Mouse (Mus musculus): ENCODE results near the gene Eif3f.

Eif3f gene

GRCm38 (mm10) chr7:108933794-108934731 lies at the start of gene Eif3f:
TSS of gene Eif3f (plus strand) at chr7:108934417.
- DNase-seq (ENCODE audit: low spot score), result peak; percentile 97

GRCm38 (mm10) chr7:108884906-108885305 lies 49.3 kb upstream of the Eif3f start, which contains the start of gene Olfr518:
TSS of gene Olfr518 (minus strand) at chr7:108885006.
- no peak for DNase-seq (ENCODE audit: low spot score)

DNA sequence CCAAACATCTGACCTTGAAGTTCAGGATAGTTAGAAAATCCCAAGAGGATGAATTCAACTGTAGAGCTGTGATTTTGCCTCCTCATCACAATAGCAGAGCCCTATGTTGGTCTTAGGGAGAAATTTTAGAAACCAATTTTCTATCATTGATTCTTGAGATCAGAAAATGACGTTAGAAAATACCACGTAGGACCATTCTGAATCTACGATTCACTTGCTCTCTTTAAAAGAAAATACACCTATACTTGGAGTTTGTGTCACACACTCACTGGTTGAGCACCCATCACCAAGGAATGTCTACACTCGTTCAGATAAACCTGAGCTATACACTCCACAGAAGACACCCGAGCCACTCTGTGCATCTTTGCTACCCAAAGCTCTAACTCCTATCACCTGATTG lies 39.9 kb upstream of the Eif3f start, which contains the start of gene Olfr519:
Gene Olfr519, minus strand, starts transcription at position 101 of the 400 bp plus-strand sequence.
- DNase-seq (ENCODE audit: low spot score), result no peak

DNA sequence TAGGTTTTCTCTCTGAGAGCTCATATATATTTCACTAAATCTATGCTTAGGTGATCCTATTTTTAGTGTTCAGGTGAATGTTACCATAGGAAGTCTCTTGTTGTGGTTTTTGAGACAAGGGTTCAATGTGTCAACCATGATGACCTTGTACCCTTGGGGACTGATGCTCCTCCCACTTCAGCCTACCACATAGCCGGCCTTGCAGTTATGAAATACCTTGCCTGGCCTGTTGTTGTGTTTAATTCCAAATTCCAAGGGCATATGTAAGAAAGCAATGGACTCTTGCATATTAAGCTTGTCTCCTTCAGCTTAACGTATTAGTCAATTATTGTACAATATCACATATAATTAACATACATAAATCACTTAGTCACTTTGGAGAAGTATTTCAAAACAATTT lies 30.2 kb upstream of the Eif3f start:
- DNase-seq (ENCODE audit: low spot score), result no peak

- no peak for DNase-seq (ENCODE audit: low spot score)
These were observed 7.2 kb upstream of the Eif3f start for GRCm38 (mm10) chr7:108927043-108927442.

DNA sequence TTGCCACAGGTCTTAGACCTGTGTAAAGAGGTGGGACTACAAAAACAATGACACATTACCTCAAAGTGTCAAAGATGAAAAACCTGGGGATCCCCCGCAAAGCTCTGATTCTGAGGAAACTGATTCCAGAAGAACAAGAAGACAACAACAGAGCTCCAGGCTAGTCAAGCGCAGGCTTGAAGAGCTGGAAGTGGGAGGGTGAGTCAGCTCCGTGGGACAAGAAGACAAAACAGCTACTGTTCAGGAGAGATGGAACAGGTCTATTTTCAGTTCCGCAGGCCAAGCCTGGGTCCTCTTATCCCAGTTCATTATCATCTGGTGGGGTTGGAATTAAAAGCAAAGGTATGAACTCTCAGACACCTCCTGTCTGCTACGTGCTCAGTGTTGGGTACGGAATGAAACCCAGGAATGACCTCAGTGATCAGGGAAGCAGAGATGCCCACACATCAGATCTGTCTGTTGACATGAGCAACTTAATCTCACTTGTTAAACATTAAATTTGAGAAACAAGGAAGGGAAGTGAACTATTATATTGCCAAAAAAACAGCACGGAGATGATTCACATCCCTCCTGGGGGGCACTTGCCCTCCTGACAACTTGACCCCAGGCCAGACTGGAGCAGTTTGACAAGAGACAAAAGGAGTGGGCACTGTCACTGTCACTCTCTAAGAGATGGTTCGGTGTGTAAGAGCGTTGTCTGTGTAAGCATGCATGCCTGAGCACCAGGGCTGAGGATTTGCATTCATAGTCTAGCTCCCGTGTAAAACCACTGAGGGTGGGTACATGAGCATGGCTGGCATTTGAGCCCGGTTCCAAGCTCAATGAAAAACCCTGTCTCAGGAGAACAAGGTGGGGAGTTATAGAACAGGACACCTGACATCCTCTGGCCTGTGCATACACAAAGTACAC lies 5.7 kb upstream of the Eif3f start:
- no peak for DNase-seq (ENCODE audit: low spot score)

DNA sequence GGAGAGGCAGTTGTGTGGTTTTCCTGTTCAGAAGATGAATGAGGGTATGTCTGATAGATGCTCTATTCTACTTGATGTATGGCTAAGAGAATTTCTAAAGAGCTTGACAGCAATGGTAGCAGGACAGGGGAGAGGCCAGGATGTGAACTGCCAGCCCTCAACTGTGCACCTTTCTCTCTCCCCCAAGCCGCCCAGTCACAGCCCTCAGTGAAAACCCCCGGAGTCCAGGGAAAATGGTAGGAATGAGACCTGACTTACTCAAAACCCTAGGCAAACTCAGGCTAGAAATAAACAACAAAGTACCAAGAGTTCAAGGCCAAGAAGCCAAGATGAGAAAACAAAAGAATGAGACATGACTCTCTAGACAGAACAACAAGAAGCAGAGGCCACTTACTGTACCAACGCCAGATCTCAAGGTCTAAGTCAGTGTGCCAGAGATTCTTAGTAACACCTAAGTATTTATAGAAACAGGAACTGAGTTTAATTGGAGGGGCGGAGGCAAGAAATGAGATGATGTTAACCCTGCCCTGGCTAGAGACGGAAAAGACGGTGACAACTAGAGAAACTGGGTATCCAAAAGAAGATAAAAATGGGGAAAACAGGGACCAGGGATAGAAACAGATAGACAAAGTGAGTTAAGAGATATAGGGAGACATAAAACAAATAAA lies 4.4 kb upstream of the Eif3f start, which contains the start of gene Nlrp10:
Gene Nlrp10, minus strand, starts transcription at position 453 of the 668 bp plus-strand sequence.
- no peak for DNase-seq (ENCODE audit: low spot score)

- no peak for DNase-seq (ENCODE audit: low spot score)
These were observed 619 bp downstream of the Eif3f start for GRCm38 (mm10) chr7:108934836-108935235.

DNA sequence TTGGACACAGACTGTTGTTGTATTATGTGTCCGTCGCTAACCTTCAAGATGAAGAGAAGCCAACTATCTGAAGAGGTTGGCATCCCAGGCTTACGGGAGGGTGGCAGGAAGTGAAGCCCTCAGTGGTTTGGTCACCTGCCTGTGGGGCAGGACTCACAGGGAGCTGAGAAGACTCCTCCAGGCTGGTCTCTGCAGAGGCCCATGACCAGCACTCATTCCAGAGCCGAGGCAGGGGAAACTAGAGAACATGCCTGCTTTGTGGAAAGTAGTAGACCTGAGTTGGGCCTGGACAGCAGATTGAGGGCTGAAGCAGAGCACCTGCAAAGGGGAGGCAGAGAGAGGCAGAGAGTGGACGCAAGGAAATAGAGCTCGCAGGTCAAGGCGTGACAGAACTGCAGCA lies 1.2 kb downstream of the Eif3f start:
- DNase-seq (ENCODE audit: low spot score), result no peak

GRCm38 (mm10) chr7:108936591-108936990 lies 2.4 kb downstream of the Eif3f start:
- DNase-seq (ENCODE audit: low spot score), result no peak

- no peak for DNase-seq (ENCODE audit: low spot score)
These were observed 7.2 kb downstream of the Eif3f start for GRCm38 (mm10) chr7:108941466-108941865.

DNA sequence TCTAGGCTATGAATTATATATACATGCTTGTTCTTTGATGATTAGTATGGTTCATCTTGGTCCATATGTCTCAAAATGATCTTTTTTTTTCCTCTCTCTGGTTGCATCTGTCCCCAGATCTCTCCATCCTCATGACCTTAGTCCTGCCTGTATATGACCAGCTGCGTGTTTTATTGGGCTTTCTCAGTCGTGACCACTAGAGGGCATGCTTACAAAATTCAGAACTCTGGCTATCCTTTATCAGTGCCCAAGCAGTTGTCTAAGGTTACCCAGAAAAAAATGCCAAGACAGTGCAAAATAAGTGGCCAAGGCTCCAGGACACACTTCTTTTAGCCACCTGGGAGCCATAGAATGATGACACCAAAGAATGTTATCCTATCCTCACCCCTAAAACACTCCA lies 9.8 kb downstream of the Eif3f start:
- peak; percentile 36 for DNase-seq (ENCODE audit: low spot score)

DNA sequence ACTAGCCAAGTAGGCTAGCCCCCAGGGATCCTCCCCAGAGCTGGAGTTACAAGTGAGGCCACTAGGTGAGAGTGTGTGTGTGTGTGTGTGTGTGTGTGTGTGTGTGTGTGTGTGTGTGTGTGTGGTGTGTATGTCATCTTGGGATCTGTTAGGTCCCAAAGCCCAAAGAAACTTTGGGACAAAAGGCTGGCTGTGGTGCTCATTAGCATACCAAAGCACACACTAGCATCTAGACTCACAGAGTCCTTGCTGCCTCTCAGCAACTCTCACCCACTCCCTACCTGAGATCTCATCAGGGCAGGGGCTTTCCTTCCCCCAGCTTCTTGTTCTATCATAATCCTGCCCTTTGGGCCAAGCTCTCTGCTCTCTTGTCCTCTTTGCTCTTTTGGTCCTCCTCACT lies 14.4 kb downstream of the Eif3f start:
- DNase-seq (ENCODE audit: low spot score), result no peak

DNA sequence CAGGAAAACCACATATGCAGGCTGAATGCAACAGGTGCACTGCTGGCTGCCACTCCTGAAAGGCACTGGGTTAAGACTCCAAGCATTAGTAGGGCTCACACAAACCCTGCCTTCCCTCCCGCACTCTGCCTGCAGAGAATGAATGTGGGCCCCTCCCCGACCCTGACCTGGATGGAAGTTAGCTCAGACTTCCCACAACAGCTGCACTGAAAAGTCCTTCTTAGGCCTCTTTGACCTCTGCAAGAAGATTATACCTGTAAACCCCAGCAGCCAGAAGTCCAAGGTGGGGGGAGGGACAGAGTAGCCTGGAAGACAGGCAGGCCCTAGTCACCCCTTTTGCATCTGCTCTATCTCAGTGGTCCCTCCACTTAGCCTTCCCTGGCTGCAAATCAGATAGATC lies 15.1 kb downstream of the Eif3f start:
- no peak for DNase-seq (ENCODE audit: low spot score)

DNA sequence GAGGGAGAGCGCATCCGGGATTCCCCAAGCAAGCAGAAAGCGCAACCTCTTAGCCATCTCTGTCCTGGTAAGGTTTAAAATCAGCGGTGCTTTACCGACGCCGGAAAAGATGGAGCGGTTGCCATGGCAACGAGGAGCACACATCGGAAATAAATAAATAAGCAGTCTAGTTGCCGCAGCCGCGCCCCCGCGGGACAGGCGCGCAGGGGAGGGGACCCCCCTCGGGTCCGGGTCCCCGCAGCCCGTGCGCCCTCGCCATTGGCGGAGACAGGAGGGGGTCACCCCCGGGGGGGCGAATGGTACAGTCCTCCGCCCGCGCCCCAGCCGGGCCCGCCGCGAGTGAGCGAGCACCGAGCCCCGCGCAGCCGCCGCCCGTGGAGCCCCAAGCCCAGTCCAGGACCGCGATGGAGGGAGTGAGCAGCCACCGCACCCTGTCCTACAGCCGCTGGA lies 16.1 kb downstream of the Eif3f start, which contains the start of gene Tub:
Gene Tub, plus strand, starts transcription at position 27 of the 450 bp plus-strand sequence.
- peak; percentile 16 for DNase-seq (ENCODE audit: low spot score)

DNA sequence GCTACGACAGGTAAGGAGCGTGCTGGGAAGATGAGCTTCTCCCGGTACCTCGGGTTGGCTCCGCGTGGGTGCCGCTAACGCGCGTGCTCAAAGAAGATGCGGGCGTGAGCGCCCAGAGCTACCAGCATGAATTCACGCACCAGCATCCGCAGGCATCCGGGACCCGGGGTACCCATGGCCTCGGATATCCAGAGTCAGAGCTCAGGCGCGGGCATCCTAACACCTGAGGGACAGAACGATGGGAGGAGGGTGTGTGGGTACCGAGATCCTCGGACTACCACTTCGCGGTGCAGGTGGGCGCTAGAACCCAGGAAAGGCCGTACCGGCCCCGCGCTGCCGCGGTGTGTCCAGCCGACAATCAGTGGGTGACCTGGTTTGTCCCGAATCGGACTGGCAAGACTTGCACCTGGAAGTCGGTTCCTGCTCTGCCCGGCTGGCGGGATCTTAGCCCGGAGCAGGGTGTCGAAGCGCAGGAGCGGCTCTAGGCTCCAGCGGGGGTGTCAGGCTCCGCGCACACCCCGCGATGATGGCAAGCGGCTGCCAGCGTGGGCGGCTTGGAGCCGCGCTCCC lies 16.6 kb downstream of the Eif3f start:
- no peak for DNase-seq (ENCODE audit: low spot score)

GRCm38 (mm10) chr7:108952801-108953200 lies 18.6 kb downstream of the Eif3f start:
- no peak for DNase-seq (ENCODE audit: low spot score)

DNA sequence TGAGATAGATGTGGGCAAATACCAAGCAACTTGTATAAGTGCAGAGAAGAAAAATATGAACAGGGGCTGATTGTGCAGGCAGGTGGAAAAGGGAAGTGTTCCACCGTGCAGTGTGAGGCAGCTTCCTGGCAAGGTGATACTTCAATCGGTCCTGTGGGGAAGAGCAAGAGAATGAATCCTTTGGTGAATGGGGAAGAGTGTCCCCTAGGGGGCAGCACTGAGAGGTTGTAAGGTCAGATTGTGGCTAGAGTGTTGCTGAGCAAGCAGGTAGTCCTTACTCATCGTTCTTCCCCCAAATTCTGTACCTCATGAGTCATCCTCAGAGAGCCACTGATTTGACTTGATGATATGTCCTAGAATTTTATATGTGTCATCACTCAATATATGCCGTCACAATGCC lies 20.0 kb downstream of the Eif3f start:
- DNase-seq (ENCODE audit: low spot score), result no peak

DNA sequence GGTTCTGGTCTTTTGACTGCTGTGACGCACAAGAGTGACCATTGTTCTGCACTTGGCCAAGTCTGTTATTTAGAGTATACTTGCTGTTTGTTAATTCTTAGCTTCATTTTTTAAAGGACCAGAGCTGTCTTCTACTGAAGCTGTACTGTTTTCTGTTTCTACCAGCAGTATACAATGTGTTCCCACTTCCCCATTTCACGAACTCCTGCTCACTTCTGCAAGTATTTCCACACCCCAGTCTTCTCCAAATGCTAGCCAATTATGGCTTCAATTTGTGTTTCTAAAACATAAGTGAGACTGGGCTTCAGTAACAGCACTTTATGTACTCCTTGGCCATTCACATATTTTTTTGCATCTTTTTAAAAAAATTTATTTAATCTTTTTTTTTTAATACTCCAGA lies 23.5 kb downstream of the Eif3f start:
- no peak for DNase-seq (ENCODE audit: low spot score)

- DNase-seq (ENCODE audit: low spot score), result no peak
These were observed 31.8 kb downstream of the Eif3f start for GRCm38 (mm10) chr7:108965968-108966367.

DNA sequence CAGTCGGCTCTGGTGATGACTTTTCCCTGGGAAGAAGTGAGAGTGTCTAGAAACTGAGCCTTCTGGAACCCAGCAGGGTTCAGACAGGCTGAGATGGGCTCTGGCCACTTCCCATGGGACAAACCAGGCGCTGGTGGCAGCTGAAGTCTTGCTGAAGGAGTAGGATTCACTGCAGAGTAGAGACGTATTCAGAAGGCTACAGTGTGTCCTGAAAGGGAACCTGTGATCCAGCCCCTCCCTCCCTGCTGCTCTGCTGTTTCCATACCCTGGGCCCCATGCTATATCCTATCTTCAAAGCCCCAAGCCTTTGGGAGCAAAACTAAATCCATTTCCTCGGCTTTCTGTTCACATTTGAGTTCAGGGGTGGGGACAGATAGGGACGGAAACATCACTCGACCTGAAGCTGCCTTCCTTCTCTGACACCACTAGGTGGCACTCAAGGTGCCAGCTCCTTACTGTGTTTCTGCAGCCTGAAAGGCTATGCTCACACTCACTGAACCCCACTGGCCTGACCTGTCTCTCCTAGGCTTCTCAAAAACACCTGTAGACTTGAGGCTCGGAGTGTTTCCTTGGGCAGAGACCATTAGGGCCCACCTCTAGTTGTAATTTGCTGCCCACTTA lies 32.6 kb downstream of the Eif3f start:
- peak; percentile 53 for DNase-seq (ENCODE audit: low spot score)

Measured in lung, postnatal 25 days (tissue).